Mouse (Mus musculus): ENCODE data around the gene Fam120a. TPM values are rescaled to one million over a fixed set of nuclear protein-coding genes. Genes with fewer than 3 reads are reported as not detected.

Gene Fam120a
- polyA plus RNA-seq, 1 experiment from 2014 or later, result 20.2 TPM

DNA sequence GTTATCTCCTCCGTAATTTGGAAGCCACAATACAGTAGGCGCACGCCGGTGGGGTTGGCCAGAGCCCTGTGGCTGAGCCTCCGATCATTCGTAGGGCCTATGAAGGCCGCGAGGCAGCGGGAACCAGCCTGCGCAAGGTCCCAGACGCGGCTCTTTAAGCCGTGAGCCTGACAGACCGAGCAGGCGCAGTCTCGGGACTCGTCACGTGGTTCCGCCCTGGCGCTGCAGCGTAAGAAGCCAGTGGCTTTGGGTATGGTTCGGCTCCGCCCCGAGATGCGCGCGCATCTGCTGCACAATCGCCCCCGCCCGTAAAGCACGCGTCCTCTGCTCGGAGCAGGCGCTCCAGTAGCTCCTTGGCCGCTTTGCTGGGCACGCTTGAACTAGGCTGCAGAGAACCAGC is 89.3 kb downstream of the Fam120a start:
- under 1% methylated on average over 36 of the region's 36 CpGs for WGBS
- peak; percentile 99 for ATAC-seq (ENCODE audit: insufficient number of reproducible peaks, low FRiP score, low TSS enrichment, low read depth)
- 0 out of 2 replicates have a peak, but pooled peaks cover 2% of the 10 kb centered on the region for H3K36me3 ChIP-seq (ENCODE audit: control insufficient read depth, insufficient read depth, low read length)

DNA sequence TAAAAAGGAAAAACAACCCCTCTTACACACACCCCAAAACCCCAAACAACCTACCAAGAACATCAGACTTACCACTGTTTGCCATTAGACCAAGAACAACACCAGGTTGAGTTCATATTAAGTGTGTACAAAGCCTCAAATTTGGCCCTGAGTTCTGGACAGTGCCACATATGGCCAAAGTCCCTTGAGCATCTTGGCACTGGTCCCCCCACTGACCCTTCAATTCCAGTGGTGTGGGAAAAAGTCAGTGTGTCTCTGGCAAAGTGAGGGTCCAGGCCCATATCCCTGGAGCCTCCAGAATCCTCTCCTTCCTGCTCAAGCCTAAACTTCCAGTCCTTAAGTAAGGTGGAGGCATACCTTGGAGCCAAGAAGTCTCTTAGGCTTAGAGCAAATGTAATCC is 90.0 kb downstream of the Fam120a start:
- H3K36me3 ChIP-seq (ENCODE audit: control insufficient read depth, insufficient read depth, low read length), result 0 out of 2 replicates have a peak, but pooled peaks cover 2% of the 10 kb centered on the region
- H3K27me3 ChIP-seq (ENCODE audit: control insufficient read depth, insufficient read depth, low read length), result no peaks in the 10 kb centered on the region
- H3K9ac ChIP-seq (ENCODE audit: low read length), result peak overlapping the region; percentile 70
- ATAC-seq (ENCODE audit: insufficient number of reproducible peaks, low FRiP score, low TSS enrichment, low read depth) (no peak), DNase-seq (ENCODE audit: low spot score) (no peak)
- H3K4me2 ChIP-seq (ENCODE audit: low read depth, severe bottlenecking), result peak overlapping the region; percentile 55
- no peak overlapping the region; the same call in 1 of the 2 replicates for H3K27ac ChIP-seq (replicated peaks; ENCODE audit: low read depth, low read length)
- peaks cover 3% of the 10 kb centered on the region; the same call in 1 of the 2 replicates for H3K4me1 ChIP-seq (ENCODE audit: control insufficient read depth, insufficient read depth, low read length)
- no peak overlapping the region; the same call in 1 of the 2 replicates for H3K4me3 ChIP-seq (ENCODE audit: low read depth, low read length)
- no peaks in the 10 kb centered on the region for H3K9me3 ChIP-seq (ENCODE audit: control insufficient read depth, low read length)

More for the DNA sequence above, 89.3 kb downstream of the Fam120a start:
- peak overlapping the region; percentile 55 for H3K4me2 ChIP-seq (ENCODE audit: low read depth, severe bottlenecking)
- H3K27me3 ChIP-seq (ENCODE audit: control insufficient read depth, insufficient read depth, low read length), result no peaks in the 10 kb centered on the region
- H3K9ac ChIP-seq (ENCODE audit: low read length), result peak overlapping the region; percentile 70
- H3K4me3 ChIP-seq (ENCODE audit: low read depth, low read length), result peak overlapping the region; percentile 38
- H3K27ac ChIP-seq (replicated peaks; ENCODE audit: low read depth, low read length), result peak overlapping the region; percentile 69
- no peaks in the 10 kb centered on the region for H3K9me3 ChIP-seq (ENCODE audit: control insufficient read depth, low read length)
- H3K4me1 ChIP-seq (ENCODE audit: control insufficient read depth, insufficient read depth, low read length), result peaks cover 3% of the 10 kb centered on the region; the same call in 1 of the 2 replicates
- peak; percentile 98 for DNase-seq (ENCODE audit: low spot score)

DNA sequence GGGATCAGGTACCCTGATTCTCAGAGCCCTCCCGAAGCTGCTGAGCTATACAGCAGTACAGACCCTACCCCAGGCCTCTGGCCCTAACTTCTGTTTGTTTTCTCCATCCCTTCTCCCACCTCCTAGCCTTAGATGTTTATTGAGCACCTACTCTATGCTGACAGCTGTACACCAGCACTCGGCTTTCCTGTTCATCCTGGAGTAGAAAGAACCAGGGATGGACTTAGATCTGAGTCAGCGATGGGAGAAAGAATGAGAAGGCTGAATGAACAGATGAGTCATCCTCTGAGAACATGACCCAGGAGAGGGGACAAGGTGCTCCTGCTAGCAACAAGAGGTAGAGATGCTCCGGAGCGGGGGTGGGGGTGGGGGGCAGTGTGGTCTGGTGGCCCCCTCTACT is 95.1 kb downstream of the Fam120a start:
- WGBS, result 73% methylated on average over 5 of the region's 5 CpGs
- H3K36me3 ChIP-seq (ENCODE audit: control insufficient read depth, insufficient read depth, low read length), result no peaks in the 10 kb centered on the region
- no peak overlapping the region for H3K27ac ChIP-seq (replicated peaks; ENCODE audit: low read depth, low read length)
- no peak for ATAC-seq (ENCODE audit: insufficient number of reproducible peaks, low FRiP score, low TSS enrichment, low read depth)
- peaks cover 17% of the 10 kb centered on the region for H3K4me1 ChIP-seq (ENCODE audit: control insufficient read depth, insufficient read depth, low read length)
- no peak for DNase-seq (ENCODE audit: low spot score)
- H3K9ac ChIP-seq (ENCODE audit: low read length), result no peak overlapping the region
- H3K4me2 ChIP-seq (ENCODE audit: low read depth, severe bottlenecking), result no peak overlapping the region
- H3K27me3 ChIP-seq (ENCODE audit: control insufficient read depth, insufficient read depth, low read length), result no peaks in the 10 kb centered on the region
- no peak overlapping the region for H3K4me3 ChIP-seq (ENCODE audit: low read depth, low read length)
- no peaks in the 10 kb centered on the region for H3K9me3 ChIP-seq (ENCODE audit: control insufficient read depth, low read length)

DNA sequence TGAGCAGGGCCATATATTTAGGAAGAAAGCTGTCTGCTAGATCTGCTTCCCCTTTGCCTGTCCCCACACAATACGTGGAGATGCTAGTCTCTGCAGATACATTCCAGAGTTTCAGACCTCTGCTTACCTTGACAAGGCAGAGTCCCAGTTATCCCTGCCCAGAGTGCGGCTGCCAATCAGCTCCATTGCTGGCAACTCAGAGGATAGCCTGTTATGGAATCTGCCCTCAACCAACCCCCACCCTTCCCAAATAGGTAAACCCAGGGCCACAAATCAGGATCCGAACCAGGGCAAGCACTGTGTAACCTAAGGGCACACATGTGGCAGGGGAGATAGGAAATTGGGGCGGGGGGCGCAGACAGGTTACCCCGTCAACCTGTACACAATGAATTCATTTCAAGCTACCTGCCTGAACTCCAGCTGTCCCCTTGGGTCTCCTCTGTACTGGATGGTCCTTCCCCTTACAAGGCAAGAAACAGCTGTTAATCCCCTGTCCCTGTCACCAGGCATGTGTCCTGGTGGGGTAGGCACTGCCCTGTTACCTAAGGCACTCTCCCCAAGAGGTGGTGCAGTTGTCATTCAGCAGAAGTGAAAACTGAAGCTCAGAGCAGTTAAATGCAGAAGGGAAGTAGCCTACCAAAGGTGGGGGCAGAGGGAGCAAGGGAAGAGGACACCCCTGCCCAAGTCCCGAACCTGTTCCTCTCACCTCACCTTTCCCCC is 95.8 kb downstream of the Fam120a start:
- ATAC-seq (ENCODE audit: insufficient number of reproducible peaks, low FRiP score, low TSS enrichment, low read depth), result no peak

DNA sequence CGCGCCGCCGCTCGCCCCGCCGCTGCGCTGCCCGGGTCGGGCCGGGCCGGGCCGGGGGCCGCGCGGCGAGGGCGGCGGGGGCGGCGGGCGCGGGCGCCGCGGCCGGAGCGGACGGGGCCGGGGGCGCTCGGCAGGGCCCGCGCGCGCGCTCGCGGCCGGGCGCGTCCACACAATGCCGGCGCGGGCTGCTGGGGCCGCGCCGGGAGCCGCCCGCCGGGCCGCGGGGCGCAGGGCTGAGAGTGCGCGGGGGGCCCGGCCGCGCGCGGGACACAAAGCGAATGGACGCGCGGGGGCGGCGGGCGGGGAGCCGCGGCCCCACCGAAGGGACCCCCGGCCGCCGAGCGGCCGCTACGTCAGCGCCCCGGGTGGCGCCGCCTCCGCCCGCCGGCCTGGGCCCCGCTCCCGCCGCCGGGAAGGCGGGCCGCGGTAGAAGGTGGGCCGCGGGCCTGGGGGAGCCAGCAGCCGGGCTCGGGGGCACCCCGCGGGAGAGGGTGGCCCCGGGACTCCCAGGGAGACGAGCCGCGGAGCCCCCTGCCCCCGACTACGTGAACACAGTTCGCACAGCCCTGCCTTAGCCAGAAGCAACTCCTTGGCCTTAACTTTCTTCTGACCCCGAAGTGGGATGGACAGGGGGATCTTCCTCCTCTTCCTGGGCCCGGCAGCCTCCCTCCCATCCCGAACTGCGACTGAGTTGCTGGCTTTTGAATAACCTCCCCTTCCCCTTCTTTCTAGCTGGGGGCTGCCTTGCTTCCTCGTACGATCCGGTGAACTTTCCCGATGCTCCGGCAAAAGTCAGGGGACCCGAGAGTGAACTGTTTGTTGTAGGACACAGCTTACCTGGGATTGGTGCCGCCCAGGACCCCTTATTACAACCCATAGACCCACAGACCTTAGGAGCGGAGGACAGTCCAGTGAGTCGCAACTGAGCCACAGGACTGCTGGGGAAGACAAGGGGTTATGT is 96.8 kb downstream of the Fam120a start, which contains the start of gene Phf2:
Gene Phf2 (minus strand): TSS at position 349 of the 961 bp plus-strand sequence.
- no peaks in the 10 kb centered on the region for H3K27me3 ChIP-seq (ENCODE audit: control insufficient read depth, insufficient read depth, low read length)
- ATAC-seq (ENCODE audit: insufficient number of reproducible peaks, low FRiP score, low TSS enrichment, low read depth) (peak; percentile 27), DNase-seq (ENCODE audit: low spot score) (peak; percentile 65)
- no peaks in the 10 kb centered on the region for H3K9me3 ChIP-seq (ENCODE audit: control insufficient read depth, low read length)
- under 1% methylated on average over 35 of the region's 117 CpGs for WGBS
- H3K27ac ChIP-seq (replicated peaks; ENCODE audit: low read depth, low read length), result peak within 1 kb of the TSS; percentile 87
- peaks cover 19% of the 10 kb centered on the region for H3K4me1 ChIP-seq (ENCODE audit: control insufficient read depth, insufficient read depth, low read length)
- H3K9ac ChIP-seq (ENCODE audit: low read length), result peak within 1 kb of the TSS; percentile 99
- H3K4me2 ChIP-seq (ENCODE audit: low read depth, severe bottlenecking), result peak within 1 kb of the TSS; percentile 77
- H3K4me3 ChIP-seq (ENCODE audit: low read depth, low read length), result peak within 1 kb of the TSS; percentile 52
- no peaks in the 10 kb centered on the region for H3K36me3 ChIP-seq (ENCODE audit: control insufficient read depth, insufficient read depth, low read length)

More for the DNA sequence above, 95.8 kb downstream of the Fam120a start:
- Histone ChIP-seq H3K9ac (ENCODE audit: low read length) (peak overlapping the region; percentile 99), H3K36me3 (ENCODE audit: control insufficient read depth, insufficient read depth, low read length) (no peaks in the 10 kb centered on the region), H3K27me3 (ENCODE audit: control insufficient read depth, insufficient read depth, low read length) (no peaks in the 10 kb centered on the region), H3K4me3 (ENCODE audit: low read depth, low read length) (peak overlapping the region; percentile 52), H3K27ac (replicated peaks; ENCODE audit: low read depth, low read length) (no peak overlapping the region), H3K4me1 (ENCODE audit: control insufficient read depth, insufficient read depth, low read length) (peaks cover 17% of the 10 kb centered on the region), H3K4me2 (ENCODE audit: low read depth, severe bottlenecking) (peak overlapping the region; percentile 75), H3K9me3 (ENCODE audit: control insufficient read depth, low read length) (no peaks in the 10 kb centered on the region)
- no peak for DNase-seq (ENCODE audit: low spot score)
- 71% methylated on average over 7 of the region's 7 CpGs for WGBS

DNA sequence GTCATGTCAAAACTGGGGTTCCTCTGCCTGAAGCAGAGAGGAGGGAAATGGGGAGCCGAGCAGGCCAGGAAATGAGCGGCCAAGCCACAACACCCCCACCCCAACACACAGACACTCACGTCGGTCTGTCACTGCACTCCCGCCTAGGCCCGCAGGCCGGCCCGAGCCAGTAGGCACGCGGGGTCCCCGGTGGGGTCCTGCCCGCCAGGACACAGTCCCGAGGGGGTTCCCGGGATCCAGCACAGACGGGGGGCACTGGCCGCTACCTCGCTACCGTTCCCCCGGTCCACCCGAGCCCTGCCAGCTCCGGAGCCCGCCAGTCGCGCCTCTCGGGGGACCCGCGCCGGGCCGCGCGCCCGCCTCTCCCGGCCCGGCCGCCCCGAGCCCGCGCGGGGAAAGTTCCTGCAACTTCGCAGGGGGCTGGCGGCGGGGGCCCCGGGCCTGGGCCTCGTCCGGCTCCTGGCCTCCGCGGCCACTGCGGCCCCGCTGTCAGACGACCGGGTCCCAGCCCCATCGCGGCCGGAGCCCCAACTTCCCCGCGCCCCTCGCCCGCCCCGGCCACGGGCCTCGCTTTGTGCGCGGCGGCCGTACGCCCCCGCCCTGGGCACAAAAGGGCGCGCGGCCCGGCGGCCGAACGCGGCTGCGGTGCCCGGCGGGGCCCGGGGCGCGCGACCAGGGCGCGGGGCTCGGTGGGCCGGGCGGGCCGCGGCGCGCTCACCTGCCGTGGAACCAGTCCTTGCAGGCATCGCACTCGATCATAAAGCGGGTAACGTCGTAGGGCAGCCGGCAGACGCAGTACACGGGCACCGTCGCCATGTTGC is 97.7 kb downstream of the Fam120a start:
- under 1% methylated on average over 59 of the region's 102 CpGs for WGBS
- peak overlapping the region; percentile 99 for H3K9ac ChIP-seq (ENCODE audit: low read length)
- H3K9me3 ChIP-seq (ENCODE audit: control insufficient read depth, low read length), result no peaks in the 10 kb centered on the region
- peak; percentile 58 for ATAC-seq (ENCODE audit: insufficient number of reproducible peaks, low FRiP score, low TSS enrichment, low read depth)
- peak overlapping the region; percentile 87 for H3K27ac ChIP-seq (replicated peaks; ENCODE audit: low read depth, low read length)
- peak overlapping the region; percentile 77 for H3K4me2 ChIP-seq (ENCODE audit: low read depth, severe bottlenecking)
- H3K4me1 ChIP-seq (ENCODE audit: control insufficient read depth, insufficient read depth, low read length), result peaks cover 19% of the 10 kb centered on the region
- DNase-seq (ENCODE audit: low spot score), result peak; percentile 65
- peak overlapping the region; percentile 52 for H3K4me3 ChIP-seq (ENCODE audit: low read depth, low read length)
- no peaks in the 10 kb centered on the region for H3K27me3 ChIP-seq (ENCODE audit: control insufficient read depth, insufficient read depth, low read length)
- no peaks in the 10 kb centered on the region for H3K36me3 ChIP-seq (ENCODE audit: control insufficient read depth, insufficient read depth, low read length)

DNA sequence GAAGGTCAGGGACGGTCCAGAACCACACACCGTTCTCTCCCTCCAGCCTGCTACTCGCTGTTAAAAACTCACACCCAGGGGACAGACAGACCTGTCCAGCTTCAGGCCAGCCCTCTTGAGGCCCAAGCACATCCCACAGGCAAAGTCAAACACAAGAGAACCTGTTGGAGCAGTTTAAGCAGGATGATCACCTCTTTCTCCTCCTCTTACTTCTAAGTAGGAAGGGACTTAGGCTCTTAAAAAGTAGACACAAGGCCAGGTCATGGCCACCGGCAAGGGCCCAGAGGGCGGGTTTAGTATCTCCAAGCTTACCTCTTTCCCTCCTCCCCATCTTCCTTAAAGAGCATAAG is 98.2 kb downstream of the Fam120a start:
- peak; percentile 30 for DNase-seq (ENCODE audit: low spot score)

More for the DNA sequence above, 98.2 kb downstream of the Fam120a start:
- Histone ChIP-seq H3K4me2 (ENCODE audit: low read depth, severe bottlenecking) (peak overlapping the region; percentile 77), H3K27me3 (ENCODE audit: control insufficient read depth, insufficient read depth, low read length) (no peaks in the 10 kb centered on the region), H3K4me1 (ENCODE audit: control insufficient read depth, insufficient read depth, low read length) (peaks cover 19% of the 10 kb centered on the region), H3K27ac (replicated peaks; ENCODE audit: low read depth, low read length) (peak overlapping the region; percentile 87; the same call in 1 of the 2 replicates), H3K9me3 (ENCODE audit: control insufficient read depth, low read length) (no peaks in the 10 kb centered on the region), H3K4me3 (ENCODE audit: low read depth, low read length) (peak overlapping the region; percentile 52), H3K36me3 (ENCODE audit: control insufficient read depth, insufficient read depth, low read length) (no peaks in the 10 kb centered on the region), H3K9ac (ENCODE audit: low read length) (peak overlapping the region; percentile 99)
- ATAC-seq (ENCODE audit: insufficient number of reproducible peaks, low FRiP score, low TSS enrichment, low read depth), result no peak
- 11% methylated on average over 5 of the region's 5 CpGs for WGBS
